Mouse (Mus musculus) thymus, adult 2 months (tissue): ENCODE data around the gene Pla2g1b.

Source experiments
- CTCF ChIP-seq: fragments of 200-500 bp; IDR thresholded peaks from 2 replicates; pipeline ENCODE4 v1.5.1; 2012; ENCODE audit warnings: mild to moderate bottlenecking, control low read depth, low read length, moderate library complexity, borderline replicate concordance; ENCODE audit not compliant: control insufficient read depth, poor library complexity, insufficient read depth; ENCODE audit errors: extremely low read depth
- POLR2A ChIP-seq: fragments of 200-500 bp; IDR thresholded peaks from 2 replicates; pipeline ENCODE4 v1.6.1; 2012; ENCODE audit warnings: mild to moderate bottlenecking, low read length, control low read depth, moderate library complexity; ENCODE audit not compliant: control insufficient read depth, poor library complexity, insufficient read depth; ENCODE audit errors: extremely low read depth

GRCm38 (mm10) chr5:115431061-115431897 is 34.8 kb upstream of the Pla2g1b start:
- TF ChIP-seq CTCF: no peak
- no peak for TF ChIP-seq POLR2A
